Mouse (Mus musculus) thymus, postnatal 36 days (tissue): ENCODE measurements at regions not wholly inside any gene's neighbourhood (a gene's known extent, or its start where the extent isn't known, plus 50 kb on each side); places are given as distances from the start of the nearest gene placed in this dataset.
"Not testable (repeated sequence)": the region's sequence is repeated elsewhere in the genome, so short reads cannot be mapped to it uniquely, and the experiment has no call there.

ENCODE experiments used
- DNase-seq, 2 experiments: peaks; one replicate each; pipeline ENCODE4 v3.0.0; 2022; ENCODE audit warnings: mixed read lengths in 2 of 2

- not testable (repeated sequence) for DNase-seq
Measured at GRCm38 (mm10) chr10:51397016-51397415, 83.4 kb upstream of the Gm49339 start.

- peak; percentile 5 for DNase-seq
Measured at GRCm38 (mm10) chr10:51405141-51405540, 75.3 kb upstream of the Gm49339 start.

- no peak for DNase-seq
Measured at GRCm38 (mm10) chr10:51412795-51413194, 67.6 kb upstream of the Gm49339 start.

GRCm38 (mm10) chr10:51414512-51414911 is 65.9 kb upstream of the Gm49339 start:
- no peak for DNase-seq

GRCm38 (mm10) chr10:51416723-51417122 is 63.7 kb upstream of the Gm49339 start:
- DNase-seq = no peak

GRCm38 (mm10) chr10:51417221-51417911 is 63.0 kb upstream of the Gm49339 start:
- DNase-seq = no peak

- DNase-seq = no peak
Measured at GRCm38 (mm10) chr10:51418550-51418949, 61.9 kb upstream of the Gm49339 start.

GRCm38 (mm10) chr10:51422501-51422900 is 57.9 kb upstream of the Gm49339 start:
- no peak for DNase-seq
